Mouse (Mus musculus): ENCODE data around the gene Hcn1. TPM values are rescaled to one million over a fixed set of nuclear protein-coding genes. Genes with fewer than 3 reads are reported as not detected.
A peak's percentile ranks its signal among the peaks of the same experiment; 100 is the strongest.

Hcn1 gene
- total and polyA plus RNA-seq, 2 experiments from 2014 or later: 2.6 to 9.8 TPM

DNA sequence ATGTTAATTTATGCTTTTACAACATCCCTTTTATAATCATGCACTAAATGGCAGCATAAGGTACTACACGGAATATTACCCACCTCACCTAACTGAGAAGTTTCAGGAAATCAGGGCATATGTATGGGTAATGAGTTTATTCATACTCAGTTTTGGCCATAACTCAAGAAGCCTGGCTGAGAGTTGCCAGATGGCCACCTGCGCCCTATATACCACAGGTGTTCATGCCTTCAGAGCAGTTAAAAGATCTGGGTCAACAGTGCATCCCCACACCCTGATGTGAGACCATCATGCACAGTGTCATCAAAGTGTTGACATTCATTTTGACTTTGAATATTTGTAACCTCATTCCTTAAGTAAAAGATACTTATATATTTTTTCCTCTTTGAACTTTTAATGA lies 183.3 kb downstream of the Hcn1 start:
- ATAC-seq (peak; percentile 58; the same call in 1 of the 2 replicates), DNase-seq (ENCODE audit: low spot score) (peak; percentile 53)
- TF ChIP-seq CTCF (IDR thresholded peaks at IDR 0.05; ENCODE audit: low read depth): no peak
- WGBS: 83% methylated on average over 2 of the region's 2 CpGs
- Histone ChIP-seq H3K36me3 (ENCODE audit: insufficient read depth, low read length) (no peaks in the 10 kb centered on the region), H3K4me1 (ENCODE audit: insufficient read depth, low read length) (no peaks in the 10 kb centered on the region), H3K9me3 (ENCODE audit: low read length) (no peaks in the 10 kb centered on the region), H3K27ac (no peak overlapping the region), H3K4me3 (ENCODE audit: low read length) (no peak overlapping the region), H3K4me2 (ENCODE audit: low read depth, low read length) (no peak overlapping the region), H3K9ac (replicated peaks; ENCODE audit: low read length) (no peak overlapping the region), H3K27me3 (ENCODE audit: insufficient read depth, low read length) (no peaks in the 10 kb centered on the region)

DNA sequence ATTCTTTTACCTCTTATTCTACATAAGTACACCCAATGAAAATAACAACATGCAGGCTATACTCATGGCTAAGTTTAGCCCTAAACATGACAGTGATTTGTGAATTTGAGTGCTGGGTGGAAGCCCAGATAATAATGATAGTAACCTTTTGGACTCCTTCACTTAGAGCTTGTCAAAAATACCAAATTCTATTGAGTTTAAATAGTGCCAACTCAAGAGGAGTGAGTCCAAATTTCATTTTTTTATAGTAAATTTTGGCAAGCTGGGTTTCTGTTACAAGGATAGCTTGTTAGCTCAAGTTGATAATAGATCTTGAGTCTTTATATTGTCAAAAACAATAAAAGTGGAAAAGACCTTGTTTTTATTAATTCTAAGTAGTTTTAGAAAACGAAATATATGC lies 190.7 kb downstream of the Hcn1 start:
- no peak for DNase-seq (ENCODE audit: low spot score)

DNA sequence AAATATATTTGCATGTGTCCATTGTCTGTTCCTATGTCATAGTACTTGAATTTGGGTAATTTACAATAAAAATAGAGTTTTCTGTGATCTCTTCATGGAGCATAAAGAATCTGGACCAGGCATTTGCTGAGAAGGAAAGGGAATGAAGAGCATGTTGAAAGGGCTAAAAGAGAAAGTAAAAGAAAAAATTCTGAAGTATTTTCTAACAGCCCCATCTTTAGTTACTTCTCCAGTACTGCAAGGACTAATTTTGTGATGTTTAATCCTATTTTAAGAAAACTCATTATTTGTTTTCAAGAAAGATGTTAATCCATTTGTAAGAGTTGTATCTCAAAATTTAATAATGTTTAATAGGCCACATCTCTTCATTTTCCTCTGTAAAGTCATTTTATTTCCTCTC lies 198.9 kb downstream of the Hcn1 start:
- H3K4me1 ChIP-seq (ENCODE audit: insufficient read depth, low read length): no peaks in the 10 kb centered on the region
- H3K4me2 ChIP-seq (ENCODE audit: low read depth, low read length): no peak overlapping the region
- H3K9me3 ChIP-seq (ENCODE audit: low read length): no peaks in the 10 kb centered on the region
- no peak for ATAC-seq
- no peaks in the 10 kb centered on the region for H3K27me3 ChIP-seq (ENCODE audit: insufficient read depth, low read length)
- H3K9ac ChIP-seq (replicated peaks; ENCODE audit: low read length): no peak overlapping the region
- no peaks in the 10 kb centered on the region for H3K36me3 ChIP-seq (ENCODE audit: insufficient read depth, low read length)
- no peak for DNase-seq (ENCODE audit: low spot score)
- TF ChIP-seq CTCF (IDR thresholded peaks at IDR 0.05; ENCODE audit: low read depth): no peak
- no peak overlapping the region for H3K27ac ChIP-seq
- H3K4me3 ChIP-seq (ENCODE audit: low read length): no peak overlapping the region

More for the DNA sequence above, 190.7 kb downstream of the Hcn1 start:
- Histone ChIP-seq H3K4me3 (ENCODE audit: low read length) (no peak overlapping the region), H3K9me3 (ENCODE audit: low read length) (no peaks in the 10 kb centered on the region), H3K9ac (replicated peaks; ENCODE audit: low read length) (no peak overlapping the region), H3K27ac (no peak overlapping the region), H3K36me3 (ENCODE audit: insufficient read depth, low read length) (no peaks in the 10 kb centered on the region), H3K4me2 (ENCODE audit: low read depth, low read length) (no peak overlapping the region), H3K4me1 (ENCODE audit: insufficient read depth, low read length) (no peaks in the 10 kb centered on the region), H3K27me3 (ENCODE audit: insufficient read depth, low read length) (no peaks in the 10 kb centered on the region)
- ATAC-seq: no peak
- 61% methylated on average over 1 of the region's 1 CpGs for WGBS
- no peak for TF ChIP-seq CTCF (IDR thresholded peaks at IDR 0.05; ENCODE audit: low read depth)

DNA sequence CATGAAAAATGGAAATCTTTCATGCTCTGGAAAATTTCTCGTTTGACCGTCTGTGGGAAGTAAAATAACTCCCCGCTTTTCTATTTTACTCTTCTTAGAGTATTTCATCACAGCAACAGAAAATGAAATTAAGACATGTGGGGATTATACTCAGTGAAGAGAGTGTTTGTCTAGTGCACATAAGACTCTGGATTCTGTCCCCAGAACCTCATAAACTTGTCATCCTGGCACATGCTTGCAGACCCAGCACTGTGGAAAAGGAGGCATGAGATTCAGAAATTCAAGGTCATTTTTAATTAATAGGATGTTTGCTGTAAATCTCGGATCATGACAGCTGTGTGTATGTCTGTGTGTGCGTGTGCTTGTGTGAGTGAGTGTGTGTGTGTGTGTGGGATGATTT lies 225.5 kb downstream of the Hcn1 start:
- ATAC-seq: no peak
- no peak overlapping the region for H3K4me3 ChIP-seq (ENCODE audit: low read length)
- WGBS: 81% methylated on average over 5 of the region's 5 CpGs

DNA sequence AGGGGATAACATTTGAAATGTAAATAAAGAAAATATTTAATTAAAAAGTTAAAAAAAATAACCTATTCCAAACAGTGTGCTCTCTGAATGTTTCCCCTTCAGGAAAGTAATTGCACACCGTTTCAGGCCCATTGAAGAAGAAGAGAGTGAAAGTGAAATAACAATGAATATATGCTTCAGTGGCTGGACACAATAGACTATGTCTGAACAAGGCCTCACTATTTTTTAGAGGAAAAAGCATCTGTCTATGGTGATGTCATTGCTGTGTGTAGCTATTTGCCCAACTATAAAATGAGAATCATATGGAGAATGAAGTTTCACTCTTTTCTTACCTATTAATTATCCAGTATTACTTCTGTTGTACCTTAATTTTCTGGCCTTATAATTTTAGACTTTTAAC lies 234.5 kb downstream of the Hcn1 start:
- ATAC-seq (no peak), DNase-seq (ENCODE audit: low spot score) (no peak)
- H3K27ac ChIP-seq: no peak overlapping the region
- WGBS: 10% methylated on average over 1 of the region's 1 CpGs
- no peaks in the 10 kb centered on the region for H3K36me3 ChIP-seq (ENCODE audit: insufficient read depth, low read length)
- no peaks in the 10 kb centered on the region for H3K4me1 ChIP-seq (ENCODE audit: insufficient read depth, low read length)
- no peak overlapping the region for H3K9ac ChIP-seq (replicated peaks; ENCODE audit: low read length)
- no peak overlapping the region for H3K4me3 ChIP-seq (ENCODE audit: low read length)
- H3K9me3 ChIP-seq (ENCODE audit: low read length): no peaks in the 10 kb centered on the region
- TF ChIP-seq CTCF (IDR thresholded peaks at IDR 0.05; ENCODE audit: low read depth): no peak
- no peak overlapping the region for H3K4me2 ChIP-seq (ENCODE audit: low read depth, low read length)
- no peaks in the 10 kb centered on the region for H3K27me3 ChIP-seq (ENCODE audit: insufficient read depth, low read length)

More for the DNA sequence above, 225.5 kb downstream of the Hcn1 start:
- no peaks in the 10 kb centered on the region for H3K27me3 ChIP-seq (ENCODE audit: insufficient read depth, low read length)
- H3K9me3 ChIP-seq (ENCODE audit: low read length): no peaks in the 10 kb centered on the region
- TF ChIP-seq CTCF (IDR thresholded peaks at IDR 0.05; ENCODE audit: low read depth): no peak
- H3K4me1 ChIP-seq (ENCODE audit: insufficient read depth, low read length): no peaks in the 10 kb centered on the region
- H3K36me3 ChIP-seq (ENCODE audit: insufficient read depth, low read length): no peaks in the 10 kb centered on the region
- no peak overlapping the region for H3K4me2 ChIP-seq (ENCODE audit: low read depth, low read length)
- no peak overlapping the region for H3K27ac ChIP-seq
- no peak for DNase-seq (ENCODE audit: low spot score)
- no peak overlapping the region for H3K9ac ChIP-seq (replicated peaks; ENCODE audit: low read length)

DNA sequence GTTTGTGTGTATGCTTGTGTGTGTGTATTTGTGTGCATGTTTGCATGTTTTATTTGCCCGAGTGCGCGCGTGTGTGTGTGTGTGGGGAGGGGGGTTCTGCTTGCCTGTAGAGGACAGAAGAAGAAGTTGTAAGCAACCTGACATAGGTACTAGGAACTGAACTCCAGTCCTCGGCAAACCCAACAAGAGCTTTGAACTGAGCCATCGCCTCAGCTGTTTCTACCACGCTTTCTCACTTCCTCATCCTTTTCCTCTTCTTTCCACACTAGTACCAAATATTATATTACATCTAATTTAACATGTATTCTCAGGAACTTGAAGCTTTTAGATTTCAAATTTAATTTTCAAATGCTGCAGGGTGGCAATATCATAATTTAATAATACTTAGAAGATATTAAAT lies 236.1 kb downstream of the Hcn1 start:
- no peak overlapping the region for H3K9ac ChIP-seq (replicated peaks; ENCODE audit: low read length)
- H3K27ac ChIP-seq: no peak overlapping the region
- no peaks in the 10 kb centered on the region for H3K27me3 ChIP-seq (ENCODE audit: insufficient read depth, low read length)
- no peak for DNase-seq (ENCODE audit: low spot score)
- no peaks in the 10 kb centered on the region for H3K4me1 ChIP-seq (ENCODE audit: insufficient read depth, low read length)
- TF ChIP-seq CTCF (IDR thresholded peaks at IDR 0.05; ENCODE audit: low read depth): no peak
- no peak overlapping the region for H3K4me2 ChIP-seq (ENCODE audit: low read depth, low read length)
- ATAC-seq: no peak
- no peak overlapping the region for H3K4me3 ChIP-seq (ENCODE audit: low read length)
- WGBS: 93% methylated on average over 7 of the region's 7 CpGs
- H3K36me3 ChIP-seq (ENCODE audit: insufficient read depth, low read length): no peaks in the 10 kb centered on the region
- no peaks in the 10 kb centered on the region for H3K9me3 ChIP-seq (ENCODE audit: low read length)

DNA sequence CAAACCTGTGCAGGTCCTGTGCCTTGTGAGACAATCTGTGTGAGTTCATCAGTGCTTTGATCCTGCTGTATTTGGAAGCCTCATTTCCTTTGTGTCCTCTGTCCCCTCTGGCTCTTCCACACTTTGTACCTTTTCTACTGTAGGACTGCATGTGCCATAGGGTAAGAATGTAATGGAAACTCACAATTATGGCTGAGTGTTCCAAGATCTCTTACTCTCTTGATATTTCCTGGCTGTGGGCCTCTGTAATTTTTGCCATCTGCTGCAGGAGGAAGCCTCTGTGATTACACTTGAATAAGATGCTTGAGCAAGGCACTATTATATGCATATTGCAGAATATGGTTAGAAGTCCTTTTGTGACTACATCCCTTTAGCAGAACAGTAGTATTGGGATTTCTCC lies 240.2 kb downstream of the Hcn1 start:
- Histone ChIP-seq H3K4me2 (ENCODE audit: low read depth, low read length) (no peak overlapping the region), H3K4me3 (ENCODE audit: low read length) (no peak overlapping the region), H3K9me3 (ENCODE audit: low read length) (no peaks in the 10 kb centered on the region), H3K36me3 (ENCODE audit: insufficient read depth, low read length) (no peaks in the 10 kb centered on the region), H3K27me3 (ENCODE audit: insufficient read depth, low read length) (no peaks in the 10 kb centered on the region), H3K4me1 (ENCODE audit: insufficient read depth, low read length) (no peaks in the 10 kb centered on the region), H3K9ac (replicated peaks; ENCODE audit: low read length) (no peak overlapping the region), H3K27ac (no peak overlapping the region)
- DNase-seq (ENCODE audit: low spot score) (peak; percentile 2), ATAC-seq (no peak)
- TF ChIP-seq CTCF (IDR thresholded peaks at IDR 0.05; ENCODE audit: low read depth): no peak
